Mouse (Mus musculus) testis, postnatal 14 days (tissue): Measurements from ENCODE around the gene Kifc3.
A peak's percentile ranks its signal among the peaks of the same experiment; 100 is the strongest.

ENCODE experiments used
- DNase-seq: peaks from one replicate; pipeline ENCODE4 v3.0.0; 2021; ENCODE audit warnings: low spot score

The Kifc3 gene

DNA sequence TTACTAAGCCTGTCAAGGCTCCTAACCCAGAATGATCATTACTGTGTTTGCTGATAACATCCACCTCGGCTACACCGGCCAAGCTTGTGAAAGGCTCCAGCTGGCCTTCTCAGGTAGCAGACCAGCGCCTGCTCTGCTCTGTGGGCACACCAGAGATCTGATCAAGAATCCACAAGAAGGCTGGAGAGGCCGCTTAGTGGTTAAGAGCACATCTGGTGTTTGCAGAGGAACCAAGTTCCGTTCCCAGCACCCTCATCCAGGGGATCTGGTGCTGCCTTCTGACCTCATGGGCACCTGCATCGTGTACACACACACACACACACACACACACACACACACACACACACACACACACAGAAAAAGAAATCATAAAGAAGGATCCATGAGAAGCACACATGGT is 46.5 kb downstream of the Kifc3 start:
- no peak for DNase-seq

DNA sequence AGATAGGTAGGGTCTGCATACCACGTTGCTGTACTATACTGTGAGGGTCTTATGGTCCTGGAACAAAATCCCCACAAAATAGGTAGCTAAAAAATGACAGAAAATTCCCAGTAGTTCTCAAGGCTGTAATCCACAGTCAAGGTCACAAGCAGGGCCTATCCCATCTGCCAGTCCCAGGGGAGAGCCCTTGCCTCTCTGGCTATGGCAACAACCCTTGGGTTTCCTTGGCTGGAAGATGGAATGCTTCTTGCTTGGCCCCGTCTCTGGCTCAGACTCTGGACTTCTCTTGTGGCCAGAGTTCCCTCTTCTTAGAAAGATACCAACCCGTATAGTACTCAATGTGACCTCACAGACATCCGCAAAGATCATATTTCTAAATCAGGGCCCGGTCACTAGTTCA is 47.3 kb downstream of the Kifc3 start:
- DNase-seq: no peak

GRCm38 (mm10) chr8:95154654-95155053 is 48.0 kb downstream of the Kifc3 start:
- DNase-seq: no peak

DNA sequence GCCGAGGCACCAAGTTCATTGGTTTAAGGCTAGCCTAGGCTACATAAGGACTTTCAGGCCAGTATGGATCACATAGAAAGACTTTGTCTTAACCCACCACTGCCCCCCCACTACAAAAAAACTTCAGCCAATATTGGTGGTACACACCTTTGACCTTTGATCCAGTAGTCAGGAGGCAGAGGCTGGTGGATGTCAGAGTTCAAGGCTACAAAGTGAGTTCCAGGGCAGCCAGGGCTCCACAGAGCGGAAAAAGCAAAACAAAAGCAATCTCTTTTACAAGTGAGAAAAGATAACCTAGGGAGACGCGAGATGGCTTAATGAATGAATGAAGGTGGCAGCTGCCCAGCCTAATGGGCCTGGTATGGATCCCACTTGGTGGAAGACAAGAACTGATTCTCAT is 48.6 kb downstream of the Kifc3 start:
- no peak for DNase-seq

DNA sequence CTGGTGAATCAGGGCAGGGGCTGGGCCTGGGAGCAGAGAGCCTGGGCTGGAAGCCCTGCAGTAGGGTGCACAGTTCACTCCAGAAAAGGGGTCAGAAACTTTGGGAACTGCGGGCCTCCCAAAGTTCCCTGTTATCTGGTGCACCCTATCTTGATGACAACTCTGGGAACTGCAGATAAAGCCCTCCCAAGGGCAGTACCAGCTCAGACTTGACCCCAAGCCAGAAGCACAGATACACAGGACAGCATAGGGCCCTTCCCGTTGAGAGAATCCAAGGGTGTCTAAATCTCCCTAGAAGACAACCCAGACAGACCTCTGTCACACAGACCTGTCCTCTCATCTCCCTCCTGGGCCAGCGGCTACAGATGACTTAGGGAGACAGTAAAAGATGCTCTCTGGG is 52.0 kb downstream of the Kifc3 start:
- no peak for DNase-seq

- DNase-seq: no peak
These were observed 53.2 kb downstream of the Kifc3 start for GRCm38 (mm10) chr8:95149426-95149825.

- no peak for DNase-seq
These were observed 55.8 kb downstream of the Kifc3 start for GRCm38 (mm10) chr8:95146846-95147245.

GRCm38 (mm10) chr8:95146044-95146745 is 56.4 kb downstream of the Kifc3 start:
- no peak for DNase-seq

DNA sequence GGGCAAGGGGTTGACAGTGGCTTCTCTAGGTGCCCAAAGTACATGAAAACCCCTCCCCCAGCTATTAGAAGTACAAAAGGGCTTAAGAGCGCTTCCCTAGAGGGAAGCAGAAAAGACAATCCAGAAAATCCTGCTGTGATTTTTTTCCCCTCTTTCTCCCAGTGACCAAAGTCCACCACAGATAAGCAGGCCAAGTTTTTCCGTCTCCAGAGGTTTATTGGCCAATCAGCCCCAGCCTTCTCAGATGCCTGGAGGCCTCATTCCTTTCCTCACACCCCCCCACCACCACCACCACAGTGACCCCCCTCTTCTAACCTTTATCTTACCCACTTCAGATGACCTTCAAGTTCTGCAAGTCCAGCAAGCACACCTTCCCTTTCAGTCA is 58.0 kb downstream of the Kifc3 start:
- no peak for DNase-seq

DNA sequence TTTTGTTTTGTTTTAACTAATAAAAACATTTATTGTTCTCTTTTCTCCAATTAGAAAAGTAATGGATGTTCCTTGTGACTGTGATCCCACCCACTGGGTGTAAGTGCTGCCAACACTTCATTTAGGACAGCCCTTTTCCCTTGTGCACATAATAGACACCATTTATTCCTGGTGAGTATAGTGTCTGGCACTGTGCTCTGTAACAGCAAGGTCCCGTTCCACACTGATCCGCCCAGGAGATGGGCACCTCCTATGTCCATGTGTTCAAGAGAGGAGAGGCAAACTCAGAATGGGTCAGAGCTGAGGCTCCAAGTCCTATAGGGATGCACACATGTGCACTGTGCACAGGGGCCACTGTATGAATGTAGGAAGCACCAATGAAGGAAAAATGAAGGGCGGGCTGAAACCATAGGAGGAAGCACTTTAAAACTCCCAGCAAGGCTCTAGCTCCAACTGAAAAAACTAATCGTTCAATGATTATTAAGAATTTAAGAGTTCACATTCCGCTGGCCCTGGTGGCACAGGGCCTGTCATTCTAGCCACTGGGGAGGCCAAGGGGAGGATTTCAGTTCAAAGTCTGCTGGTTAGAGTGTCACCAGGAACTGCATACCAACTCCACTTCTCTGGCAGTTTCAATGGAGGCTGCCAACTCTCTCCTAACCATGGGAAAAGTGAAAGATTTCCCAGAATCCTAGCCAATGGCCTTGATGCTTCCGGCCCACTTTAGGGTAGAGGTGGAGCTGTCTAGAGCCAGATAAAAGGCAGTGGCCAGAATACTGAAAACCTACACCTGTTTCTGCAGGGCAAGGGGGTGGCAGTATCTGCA is 58.6 kb downstream of the Kifc3 start:
- no peak for DNase-seq

- no peak for DNase-seq
These were observed 59.4 kb downstream of the Kifc3 start for GRCm38 (mm10) chr8:95142985-95143804.

- peak; percentile 66 for DNase-seq
These were observed 60.4 kb downstream of the Kifc3 start for GRCm38 (mm10) chr8:95142075-95142831.

DNA sequence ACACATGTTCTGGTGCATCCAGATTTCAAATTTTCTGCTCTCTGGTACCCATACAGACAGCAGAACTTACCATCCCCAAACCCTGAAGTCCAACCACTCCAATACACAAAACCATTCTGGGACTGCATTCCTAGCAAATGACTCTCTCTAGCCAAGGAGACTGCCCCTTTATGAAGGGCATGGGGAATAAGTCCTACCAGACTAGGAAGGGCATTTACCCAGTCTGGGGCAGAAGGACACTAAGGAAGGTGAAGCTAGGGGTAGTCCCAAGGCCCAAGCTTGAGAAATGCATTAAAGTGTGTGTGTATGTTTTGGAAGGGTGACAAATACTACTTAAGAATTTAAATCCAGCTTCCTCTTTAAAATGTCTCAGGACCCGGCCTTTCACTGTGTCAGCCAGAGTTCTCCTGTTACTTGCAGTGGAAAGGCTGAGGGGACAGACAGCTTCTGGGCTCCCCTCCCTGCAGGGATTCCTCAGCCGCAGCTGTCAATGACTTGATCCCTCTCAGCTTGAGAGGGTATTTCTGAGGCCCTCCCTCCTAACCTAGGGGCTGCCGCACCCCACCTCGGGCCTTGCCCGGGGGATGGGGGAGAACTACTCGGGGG is 61.0 kb downstream of the Kifc3 start:
- no peak for DNase-seq

DNA sequence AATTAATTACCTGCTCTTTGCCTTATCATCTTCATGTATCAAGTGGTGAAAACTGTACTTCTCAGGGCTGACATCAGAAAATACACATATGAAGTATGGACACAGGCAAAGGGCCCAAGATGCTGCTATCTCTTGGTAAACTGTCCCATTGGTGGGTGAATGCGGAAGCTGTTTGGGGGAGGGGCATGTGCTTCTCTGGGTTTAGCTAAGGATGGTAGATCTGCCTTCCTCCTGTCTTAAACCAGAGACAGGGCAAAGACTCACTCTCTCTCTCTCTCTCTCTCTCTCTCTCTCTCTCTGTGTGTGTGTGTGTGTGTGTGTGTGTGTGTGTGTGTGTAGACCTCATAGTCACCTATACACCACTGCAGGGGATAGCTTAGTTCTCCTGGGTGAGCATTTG is 61.6 kb downstream of the Kifc3 start:
- no peak for DNase-seq

DNA sequence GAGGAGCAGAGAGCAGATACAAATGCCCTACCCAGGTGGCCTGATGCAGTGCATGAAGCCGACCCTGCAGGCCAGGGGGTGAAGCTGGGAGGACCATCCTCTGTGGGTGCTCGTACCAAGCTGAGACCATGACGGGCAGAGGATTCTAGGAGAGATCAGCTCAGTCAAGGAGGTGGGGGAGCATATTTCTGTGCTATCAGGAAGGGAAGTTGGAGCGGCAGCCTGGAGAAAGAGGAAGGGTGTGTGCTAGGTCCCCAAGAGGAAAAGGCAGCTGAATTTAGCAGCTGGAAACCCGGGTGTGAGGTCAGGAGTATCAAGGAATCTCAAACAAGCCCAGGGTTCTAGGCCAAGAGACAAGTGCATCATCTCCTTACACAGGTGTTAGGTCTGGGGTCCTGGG is 62.1 kb downstream of the Kifc3 start:
- no peak for DNase-seq

- no peak for DNase-seq
These were observed 63.6 kb downstream of the Kifc3 start for GRCm38 (mm10) chr8:95139051-95139365.

DNA sequence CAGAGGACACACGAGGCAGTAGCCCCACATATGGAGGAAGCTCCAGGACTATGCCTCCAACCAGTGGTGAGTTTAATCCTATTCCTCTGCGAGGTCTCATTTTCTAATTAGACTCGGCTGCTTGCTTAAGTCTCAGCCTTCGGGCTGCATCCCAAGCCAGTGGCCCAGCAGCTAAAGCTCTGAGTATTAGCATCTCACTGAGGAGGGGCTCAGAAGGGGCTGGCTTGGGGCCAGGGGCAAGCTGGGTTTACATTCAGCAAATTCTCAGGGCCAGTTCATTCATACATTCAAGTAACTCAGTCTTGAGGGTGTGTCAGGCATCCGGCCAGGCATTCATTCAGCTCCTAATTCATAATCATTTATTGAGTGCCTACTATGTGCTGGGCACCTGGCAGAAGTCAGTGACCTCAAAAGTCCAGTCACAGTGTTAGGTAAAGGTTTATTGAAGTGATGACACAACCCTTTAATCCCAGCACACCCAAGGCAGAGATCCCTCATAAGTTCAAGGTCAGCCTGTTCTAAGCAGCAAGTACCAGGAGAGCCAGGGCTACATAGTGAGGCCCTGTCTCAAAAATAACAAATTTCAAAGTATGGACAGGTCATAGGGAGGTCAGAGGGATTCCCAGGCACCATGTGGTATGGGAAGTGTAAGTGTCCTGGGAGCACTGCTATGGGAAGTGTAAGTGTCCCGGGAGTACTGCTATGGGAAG is 64.1 kb downstream of the Kifc3 start:
- DNase-seq: no peak

- DNase-seq: no peak
These were observed 64.9 kb downstream of the Kifc3 start for GRCm38 (mm10) chr8:95137641-95138098.

GRCm38 (mm10) chr8:95137201-95137600 is 65.4 kb downstream of the Kifc3 start:
- DNase-seq: no peak

GRCm38 (mm10) chr8:95136218-95136617 is 66.4 kb downstream of the Kifc3 start:
- DNase-seq: no peak

- no peak for DNase-seq
These were observed 67.4 kb downstream of the Kifc3 start for GRCm38 (mm10) chr8:95135242-95135641.
